Mouse (Mus musculus): ENCODE results near the gene Slc9a3. TPM values are rescaled to one million over a fixed set of nuclear protein-coding genes. Genes with fewer than 3 reads are reported as not detected.

Slc9a3 gene
- 0.22 TPM for polyA plus RNA-seq (2017; shearing (Covaris generic))

GRCm38 (mm10) chr13:74121141-74121602 lies at the start of gene Slc9a3:
TSS of gene Slc9a3 (plus strand) at chr13:74121457.

GRCm38 (mm10) chr13:74208317-74208985 lies 87.2 kb downstream of the Slc9a3 start, which contains the start of gene Exoc3:
TSS of gene Exoc3 (minus strand) at chr13:74208732.

Other genes starting within 250 kb of the Slc9a3 start
- gene Trip13, start 183.7 kb upstream of the Slc9a3 start, polyA plus RNA-seq (2017; shearing (Covaris generic)), result 0.72 TPM
- 66.8 TPM for gene Brd9, start 183.6 kb upstream of the Slc9a3 start, polyA plus RNA-seq (2017; shearing (Covaris generic))
- not detected for gene Zdhhc11, start 157.6 kb upstream of the Slc9a3 start, polyA plus RNA-seq (2017; shearing (Covaris generic))
- 5.0 TPM for gene Tppp, start 112.0 kb upstream of the Slc9a3 start, polyA plus RNA-seq (2017; shearing (Covaris generic))
- gene Cep72, start 59.2 kb upstream of the Slc9a3 start, polyA plus RNA-seq (2017; shearing (Covaris generic)), result 6.7 TPM
- 70.6 TPM for gene Exoc3, start 87.3 kb downstream of the Slc9a3 start, polyA plus RNA-seq (2017; shearing (Covaris generic))
- gene Ahrr, start 170.9 kb downstream of the Slc9a3 start, polyA plus RNA-seq (2017; shearing (Covaris generic)), result 0.17 TPM
- gene Pdcd6, start 196.1 kb downstream of the Slc9a3 start, polyA plus RNA-seq (2017; shearing (Covaris generic)), result 157 TPM
- gene Sdha, start 228.8 kb downstream of the Slc9a3 start, polyA plus RNA-seq (2017; shearing (Covaris generic)), result 273 TPM
- gene Ccdc127, start 228.9 kb downstream of the Slc9a3 start, polyA plus RNA-seq (2017; shearing (Covaris generic)), result 25.1 TPM
- gene Lrrc14b, start 242.5 kb downstream of the Slc9a3 start, polyA plus RNA-seq (2017; shearing (Covaris generic)), result not detected